Mouse (Mus musculus): ENCODE measurements around the gene Prkg1.

Prkg1 gene

DNA sequence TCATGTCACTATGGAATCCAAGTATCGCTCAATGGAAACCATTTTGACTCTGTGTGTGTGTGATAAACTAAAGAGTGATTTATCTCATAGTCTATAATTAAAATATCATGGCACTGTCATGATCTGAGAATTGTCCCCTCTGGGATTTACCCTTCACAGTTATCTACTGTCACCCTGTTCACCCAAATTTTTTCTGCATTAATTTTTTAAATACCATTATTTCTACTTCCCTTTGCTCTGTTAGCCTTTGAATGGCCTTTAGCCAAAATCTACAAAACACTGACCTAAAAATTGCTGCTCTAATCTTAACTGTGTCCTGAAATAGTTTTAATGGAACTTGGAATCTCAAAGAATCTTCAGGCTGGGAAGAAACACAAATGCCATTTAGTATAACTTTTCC is 143.1 kb downstream of the Prkg1 start:
- DNase-seq (ENCODE audit: low read depth, low spot score): no peak

DNA sequence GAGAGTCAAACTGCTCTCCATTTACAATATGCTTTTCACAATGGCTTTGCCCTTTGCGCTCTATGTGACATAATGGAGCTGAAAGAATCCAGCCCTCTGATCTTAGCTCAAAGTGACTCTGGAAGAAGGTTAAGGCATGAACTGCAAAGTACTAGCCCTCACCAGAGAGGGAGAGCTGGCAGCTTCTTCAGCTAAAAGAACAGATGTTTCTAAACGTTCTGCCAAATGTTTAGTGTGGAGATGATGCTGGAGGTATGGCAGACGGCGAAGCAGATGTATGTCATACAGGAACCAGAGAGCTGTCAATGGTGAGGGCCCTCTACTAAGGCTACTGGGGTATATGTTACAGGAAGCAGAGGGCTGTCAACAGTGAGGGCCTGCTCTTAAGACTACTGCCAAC is 148.0 kb downstream of the Prkg1 start:
- no peak for DNase-seq (ENCODE audit: low read depth, low spot score)

DNA sequence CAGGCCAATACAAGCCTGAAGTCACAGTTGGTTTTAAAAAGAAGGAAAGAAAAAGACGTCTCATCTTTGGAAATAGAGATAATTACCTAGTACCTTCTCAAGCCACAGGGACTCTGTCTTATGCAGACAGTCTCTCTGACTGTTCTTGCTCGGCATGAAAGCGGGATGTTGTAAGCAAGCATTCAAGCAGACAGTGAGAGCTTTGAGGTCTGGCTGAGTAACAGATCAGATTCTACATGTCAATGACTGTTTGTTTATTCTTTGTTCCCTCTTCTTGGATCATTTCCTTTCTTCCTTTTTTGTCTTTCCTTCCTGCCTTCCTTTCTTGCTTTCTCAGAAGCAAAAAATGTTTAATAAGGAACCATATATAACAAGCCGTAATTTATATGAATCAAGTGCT is 148.7 kb downstream of the Prkg1 start:
- DNase-seq (ENCODE audit: low read depth, low spot score): no peak

DNA sequence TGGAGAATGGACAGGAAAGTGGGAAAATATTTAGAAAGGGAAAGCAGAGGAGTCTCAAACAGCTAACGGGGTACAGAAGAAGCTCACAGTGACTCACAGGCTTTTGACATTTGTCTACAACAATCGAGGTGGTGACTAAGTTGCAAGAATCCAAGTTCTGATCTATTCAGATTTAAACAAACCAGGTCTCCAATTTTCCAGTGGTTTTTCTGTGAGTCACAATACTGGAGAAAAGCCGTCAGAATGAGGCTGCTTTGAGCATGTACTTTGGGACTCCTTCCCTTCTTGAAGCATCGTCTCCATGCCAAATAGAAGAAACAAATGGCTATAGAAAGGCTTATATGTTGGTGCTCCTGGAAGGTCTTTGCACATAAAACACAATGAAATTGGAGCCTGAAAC is 151.7 kb downstream of the Prkg1 start:
- DNase-seq (ENCODE audit: low read depth, low spot score): no peak

DNA sequence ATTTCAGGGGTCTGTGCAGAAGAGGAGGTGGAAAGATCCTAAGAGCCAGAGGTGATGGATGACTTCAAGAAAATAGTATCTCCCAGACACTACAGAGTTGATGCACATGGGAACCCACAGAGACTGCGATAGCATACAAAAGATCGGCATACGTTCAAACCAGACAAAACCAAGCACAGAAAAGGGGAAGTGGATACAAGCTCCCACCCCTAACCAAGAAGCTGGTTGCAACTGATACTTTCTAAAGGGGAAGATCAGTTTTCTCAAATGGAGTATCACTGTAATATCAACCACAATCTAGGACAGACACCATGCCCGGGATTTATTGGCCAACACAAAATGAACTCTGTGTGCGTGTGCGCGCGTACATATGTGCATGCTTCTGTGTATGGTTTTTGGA is 162.3 kb downstream of the Prkg1 start:
- no peak for DNase-seq (ENCODE audit: low read depth, low spot score)

DNA sequence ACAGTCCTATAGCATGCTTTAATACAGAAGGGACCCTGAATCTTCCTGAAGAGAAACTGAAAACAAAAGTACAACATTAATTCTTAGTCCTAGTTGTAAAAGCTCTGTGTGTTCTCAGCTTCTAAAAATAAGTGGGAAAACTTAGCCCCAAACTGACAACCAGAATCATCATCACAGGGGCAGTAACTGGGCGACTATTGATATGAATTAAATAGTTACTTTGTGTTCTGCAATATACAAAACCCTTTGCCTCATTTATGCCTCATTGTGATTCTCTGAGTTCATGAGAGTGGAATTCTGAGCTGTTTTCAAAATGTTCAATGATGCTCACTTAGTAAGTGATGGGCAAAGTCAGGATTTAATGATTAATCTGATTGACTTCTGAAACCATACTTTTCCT is 170.8 kb downstream of the Prkg1 start:
- DNase-seq (ENCODE audit: low read depth, low spot score): no peak

DNA sequence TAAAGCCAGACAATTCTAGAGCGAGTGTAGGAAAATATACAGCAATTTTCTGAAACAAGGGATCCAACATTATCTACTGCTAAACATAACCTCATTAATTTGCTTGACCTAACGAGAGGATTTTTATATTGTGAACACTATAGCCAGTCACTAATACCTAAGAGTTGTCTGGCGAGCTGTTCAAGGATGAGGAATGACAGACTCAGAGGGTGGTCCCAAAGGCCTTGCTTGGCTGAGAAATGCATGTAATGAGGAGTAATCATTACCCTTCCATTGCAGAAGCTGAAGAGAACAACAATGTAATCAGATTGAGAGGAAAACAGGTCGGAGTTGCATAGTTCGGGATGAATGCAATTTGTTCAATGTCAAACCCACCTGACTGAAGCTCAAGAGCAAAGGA is 174.1 kb downstream of the Prkg1 start:
- DNase-seq (ENCODE audit: low read depth, low spot score): no peak

DNA sequence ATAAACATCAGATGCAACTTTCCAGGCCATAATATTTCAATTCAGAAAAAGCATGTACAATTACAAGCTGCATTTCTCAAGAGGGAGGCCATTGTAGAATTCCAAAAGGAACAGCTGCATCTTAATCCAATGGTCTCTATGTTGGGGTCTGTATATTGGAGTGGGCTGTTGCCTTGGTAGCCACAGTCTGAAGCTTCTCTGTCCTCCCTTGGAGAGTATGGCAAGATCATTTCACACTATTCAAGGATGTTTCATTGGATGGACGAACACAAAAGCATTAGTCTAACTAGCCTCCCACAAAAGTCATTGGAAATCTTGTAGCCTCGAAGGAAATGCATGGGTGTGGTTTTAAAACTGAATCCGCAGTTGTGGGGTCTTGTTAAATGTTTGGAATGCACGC is 187.7 kb downstream of the Prkg1 start:
- no peak for DNase-seq (ENCODE audit: low read depth, low spot score)

DNA sequence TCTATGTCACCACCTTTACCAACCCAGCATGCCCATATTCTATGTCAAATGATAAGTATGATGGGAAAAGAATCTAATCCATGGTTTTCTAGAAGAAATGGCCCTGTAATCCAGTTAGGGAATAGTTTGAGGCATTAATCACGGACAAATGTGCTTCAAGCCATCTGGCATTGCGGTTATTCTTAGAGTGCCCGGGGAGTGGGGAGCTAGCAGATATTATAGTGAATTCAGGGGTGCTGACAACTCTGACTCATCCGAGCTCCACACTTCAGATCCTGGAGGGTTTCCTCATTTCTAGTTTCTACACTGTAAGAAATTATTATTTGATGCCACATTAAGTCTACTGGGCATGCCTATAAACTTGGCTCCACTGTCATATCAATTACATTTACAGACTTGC is 200.5 kb downstream of the Prkg1 start:
- DNase-seq (ENCODE audit: low read depth, low spot score): no peak

DNA sequence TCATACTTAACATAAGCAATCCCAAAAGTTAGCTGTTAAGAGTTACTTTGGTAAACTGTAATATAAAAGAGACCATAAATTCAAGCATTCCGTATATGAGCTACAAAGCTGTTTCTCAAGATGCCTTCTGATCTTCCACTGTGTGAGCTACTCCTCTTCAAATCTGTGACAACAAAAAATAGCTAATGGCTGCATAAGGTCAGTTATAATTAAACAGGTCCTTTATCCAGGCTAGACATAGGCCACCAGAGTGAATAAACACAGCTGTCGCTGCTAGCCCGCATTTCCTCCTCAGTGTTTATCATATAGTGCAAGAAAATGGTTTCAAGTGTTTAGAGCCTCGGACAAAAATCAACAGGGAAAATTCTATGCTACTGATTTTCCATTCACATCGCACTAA is 218.8 kb downstream of the Prkg1 start:
- DNase-seq (ENCODE audit: low read depth, low spot score): no peak

DNA sequence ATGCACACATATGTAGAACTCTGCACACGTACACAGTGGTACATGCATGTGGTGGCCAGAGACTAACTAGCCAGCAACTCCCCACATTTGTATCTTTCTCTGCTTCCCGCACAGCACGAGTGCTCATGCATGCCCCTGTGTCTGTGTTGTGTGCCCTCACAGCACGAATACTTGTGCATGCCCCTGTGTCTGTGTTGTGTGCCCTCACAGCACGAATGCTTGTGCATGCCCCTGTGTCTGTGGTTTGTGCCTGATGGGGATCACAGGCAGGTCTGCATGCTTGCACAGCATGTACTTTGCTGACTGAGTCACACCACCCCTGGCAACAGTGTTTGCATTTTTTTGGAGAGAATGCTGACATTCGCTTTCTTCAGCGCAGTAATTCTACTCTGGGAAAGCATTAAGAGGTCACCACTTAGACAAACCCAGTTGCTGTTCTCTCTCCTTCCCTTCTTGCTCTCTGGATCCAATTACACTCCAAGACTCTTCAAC is 233.5 kb downstream of the Prkg1 start:
- DNase-seq (ENCODE audit: low read depth, low spot score): no peak

DNA sequence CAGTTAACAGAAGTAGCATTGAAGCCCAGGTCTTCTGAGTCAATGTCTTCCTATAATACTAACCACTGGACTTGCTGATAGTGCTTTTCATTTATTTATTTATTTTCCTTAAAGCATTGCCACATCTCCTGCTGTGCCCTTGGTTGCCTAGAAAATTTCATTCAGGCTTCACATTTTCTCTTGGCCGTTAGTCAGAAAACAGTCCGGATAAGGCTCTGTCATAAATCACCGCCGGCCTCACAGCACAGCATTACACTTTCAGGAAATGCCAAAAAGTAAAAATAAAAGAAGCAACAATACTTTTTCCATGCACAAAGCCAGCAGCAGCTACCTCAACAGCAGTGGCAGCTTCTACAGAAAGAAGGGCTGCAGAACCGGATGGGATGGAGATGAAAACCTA is 234.2 kb downstream of the Prkg1 start:
- no peak for DNase-seq (ENCODE audit: low read depth, low spot score)

DNA sequence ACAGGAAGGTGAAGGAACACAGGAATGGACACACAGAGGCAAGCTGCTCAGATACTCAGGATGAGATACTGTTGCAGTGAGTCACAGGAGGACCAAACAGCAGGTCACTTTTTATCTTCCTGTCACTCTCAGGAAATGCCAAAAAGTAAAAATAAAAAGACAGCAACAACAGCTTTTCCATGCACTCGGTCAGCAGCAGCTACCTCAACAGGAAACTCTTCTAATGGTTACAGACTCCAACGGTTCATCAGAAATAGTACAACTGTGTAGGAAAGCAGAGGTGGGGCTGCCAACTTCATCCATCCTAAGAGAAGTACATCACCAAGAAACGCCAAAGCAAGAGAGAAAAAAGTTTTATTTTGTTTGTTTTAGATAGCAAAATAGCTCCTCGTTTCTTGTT is 234.9 kb downstream of the Prkg1 start:
- no peak for DNase-seq (ENCODE audit: low read depth, low spot score)

DNA sequence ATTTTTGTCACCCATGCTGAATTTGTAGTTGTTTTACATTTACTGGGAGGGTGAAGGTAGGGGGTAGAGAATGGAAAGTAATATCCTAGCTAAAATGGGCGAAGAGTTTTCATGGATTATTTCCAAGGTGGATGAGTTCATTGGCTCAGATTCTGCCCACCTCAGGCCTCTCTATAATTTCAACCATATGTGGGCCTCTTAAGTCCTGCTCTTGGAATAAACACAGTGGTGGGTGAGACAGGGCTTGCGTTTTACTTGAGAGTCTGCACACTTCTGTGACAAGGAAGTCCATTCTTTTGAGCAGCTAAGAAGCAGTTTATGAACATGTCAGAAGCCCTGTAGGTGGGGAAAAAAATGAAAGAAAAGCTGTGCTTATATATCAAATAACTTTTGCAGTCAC is 250.3 kb downstream of the Prkg1 start:
- DNase-seq (ENCODE audit: low read depth, low spot score): no peak

DNA sequence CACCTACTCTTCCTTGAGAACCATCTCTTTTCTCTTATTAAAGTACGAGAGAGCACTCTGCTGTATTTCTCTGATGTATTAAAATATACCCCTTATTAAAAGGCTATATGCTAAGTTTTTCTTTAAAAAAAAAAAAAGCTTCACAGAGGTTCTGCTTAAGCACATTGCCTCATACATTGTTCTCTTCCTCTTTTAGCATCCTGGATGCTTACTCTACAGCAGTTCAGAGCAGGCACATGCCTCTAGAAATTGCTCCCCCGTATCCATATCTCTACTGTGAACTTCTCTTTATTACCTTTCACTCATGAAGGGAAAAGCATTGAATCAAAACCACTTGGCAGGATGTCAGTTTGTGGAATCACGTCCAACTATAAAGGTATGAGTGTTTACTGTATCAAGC is 257.0 kb downstream of the Prkg1 start:
- no peak for DNase-seq (ENCODE audit: low read depth, low spot score)

DNA sequence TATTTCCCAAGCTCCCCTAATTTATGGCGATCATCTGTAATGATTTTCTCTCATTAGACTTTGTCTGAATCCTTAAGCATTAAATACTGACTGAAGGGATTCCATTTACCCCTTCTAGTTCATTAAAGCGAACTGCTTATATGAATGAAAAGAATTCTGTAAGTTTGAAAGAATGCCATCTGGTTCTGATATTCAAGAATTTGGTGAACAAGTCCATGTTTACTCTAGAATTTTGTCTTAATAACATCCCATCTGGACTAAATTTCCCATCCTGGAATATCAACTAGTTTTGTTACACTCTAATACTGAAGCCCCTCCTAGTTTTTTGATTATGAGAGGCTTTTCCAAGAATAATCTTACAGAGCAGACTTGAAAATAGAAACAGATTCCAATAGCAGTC is 258.5 kb downstream of the Prkg1 start:
- no peak for DNase-seq (ENCODE audit: low read depth, low spot score)

DNA sequence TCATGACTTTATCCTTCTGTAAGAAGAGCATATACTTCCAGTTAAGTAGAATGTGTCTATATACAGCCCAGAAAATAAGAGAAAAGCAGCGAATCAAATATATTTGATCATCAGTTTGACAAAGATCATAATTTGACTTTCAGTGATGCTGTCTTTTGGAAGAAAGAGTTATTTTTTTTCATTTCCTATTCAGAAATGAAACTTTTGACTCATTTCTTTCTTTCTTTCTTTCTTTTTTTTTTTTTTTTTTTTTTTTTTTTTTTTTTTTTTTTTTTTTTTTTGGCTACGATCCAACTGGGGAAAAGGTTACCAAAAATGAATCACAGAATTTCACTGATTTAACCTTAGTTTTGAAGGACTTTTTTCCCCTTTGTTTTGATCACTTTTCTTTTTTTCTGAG is 259.8 kb downstream of the Prkg1 start:
- no peak for DNase-seq (ENCODE audit: low read depth, low spot score)

DNA sequence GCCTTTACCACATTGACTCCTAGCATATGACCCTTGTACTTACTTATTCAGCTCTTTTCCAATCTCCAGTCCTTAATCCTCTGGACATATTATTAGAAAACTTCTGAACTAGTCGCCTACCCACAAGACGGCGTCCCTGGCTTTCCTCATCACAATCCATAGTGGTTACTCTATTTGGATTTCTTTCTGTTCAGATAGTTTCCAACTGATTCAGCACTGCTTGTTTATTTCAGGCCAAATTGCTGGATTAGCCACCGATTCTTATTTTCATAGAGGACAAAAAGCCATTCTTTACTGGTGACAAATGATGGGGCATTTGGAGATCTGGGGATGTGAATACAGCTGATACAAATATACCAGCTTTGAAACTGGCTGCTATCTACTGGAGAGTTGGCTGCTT is 267.4 kb downstream of the Prkg1 start:
- no peak for DNase-seq (ENCODE audit: low read depth, low spot score)

DNA sequence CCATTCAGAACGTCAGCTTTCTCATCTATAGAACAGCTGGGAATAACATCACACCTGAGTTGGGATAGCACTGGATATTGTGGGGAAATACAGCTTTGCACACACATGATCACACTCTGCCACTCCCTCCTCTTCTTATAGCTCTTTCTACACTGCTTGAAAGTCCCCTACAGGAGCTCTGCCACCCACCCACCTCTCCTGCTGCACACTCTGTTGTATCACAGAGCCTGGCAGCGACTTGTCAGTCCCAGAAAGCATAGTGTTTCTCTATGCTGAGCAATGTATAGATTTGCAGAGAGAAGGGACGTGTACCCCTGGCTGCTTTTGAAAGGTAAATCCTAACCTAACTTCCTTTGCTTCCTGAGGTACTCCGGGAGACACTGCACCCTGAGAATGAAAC is 275.2 kb downstream of the Prkg1 start:
- DNase-seq (ENCODE audit: low read depth, low spot score): no peak

DNA sequence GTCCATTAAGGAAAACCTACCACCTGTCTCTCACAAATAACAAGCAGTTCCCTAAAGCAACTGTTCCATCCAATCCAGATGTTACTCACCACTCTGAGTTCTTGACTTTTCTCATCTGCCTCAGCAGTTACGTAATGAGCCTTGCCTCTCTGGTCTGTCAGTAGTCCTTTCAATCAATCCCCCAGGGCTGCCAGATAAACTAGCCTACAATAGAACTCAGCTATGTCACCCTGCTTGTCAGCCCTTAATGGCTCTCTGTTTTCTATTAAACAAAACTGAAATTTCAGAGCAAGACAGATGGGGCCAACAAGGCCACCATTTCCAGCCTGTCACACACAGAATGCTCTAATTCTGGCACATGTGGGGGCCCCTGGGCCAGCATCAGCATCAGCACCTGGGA is 293.1 kb downstream of the Prkg1 start:
- DNase-seq (ENCODE audit: low read depth, low spot score): no peak

DNA sequence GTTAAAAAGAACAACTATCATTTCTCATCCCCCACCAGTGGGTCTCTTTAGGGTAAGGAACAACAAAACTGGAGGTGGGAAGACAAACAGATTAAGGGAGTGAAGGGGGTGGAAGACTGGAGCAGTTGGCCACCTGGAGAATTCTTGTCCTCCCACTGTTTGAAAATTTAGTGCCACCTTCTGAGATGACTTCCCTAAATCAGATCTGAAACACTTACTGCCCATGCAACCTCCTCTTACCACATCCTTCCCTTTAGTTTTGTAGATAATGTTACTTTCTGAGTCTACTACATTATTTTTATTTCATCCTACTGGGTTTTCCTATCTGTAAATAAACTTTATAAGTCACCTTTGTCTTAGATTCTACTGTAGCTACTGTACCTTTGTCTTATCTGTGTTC is 304.6 kb downstream of the Prkg1 start:
- DNase-seq (ENCODE audit: low read depth, low spot score): no peak

DNA sequence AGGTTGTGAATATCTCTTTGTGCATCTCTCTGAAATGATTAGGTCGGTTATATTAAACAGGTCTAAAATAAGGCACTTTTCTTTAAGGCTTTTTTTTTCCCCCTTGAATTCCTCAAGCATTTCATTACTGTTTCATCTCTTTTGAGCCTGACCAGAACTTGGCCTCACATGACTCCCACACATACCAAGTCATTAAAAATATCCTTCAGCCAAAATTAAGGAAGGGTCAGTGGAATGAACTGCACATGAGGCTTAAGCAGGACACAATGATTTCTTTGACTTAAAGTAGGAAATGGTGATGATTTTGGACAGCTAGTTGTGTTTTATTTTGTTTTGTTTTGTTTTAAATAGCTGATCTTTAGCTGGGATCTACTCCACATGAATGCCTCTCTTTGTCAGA is 320.7 kb downstream of the Prkg1 start:
- DNase-seq (ENCODE audit: low read depth, low spot score): no peak

DNA sequence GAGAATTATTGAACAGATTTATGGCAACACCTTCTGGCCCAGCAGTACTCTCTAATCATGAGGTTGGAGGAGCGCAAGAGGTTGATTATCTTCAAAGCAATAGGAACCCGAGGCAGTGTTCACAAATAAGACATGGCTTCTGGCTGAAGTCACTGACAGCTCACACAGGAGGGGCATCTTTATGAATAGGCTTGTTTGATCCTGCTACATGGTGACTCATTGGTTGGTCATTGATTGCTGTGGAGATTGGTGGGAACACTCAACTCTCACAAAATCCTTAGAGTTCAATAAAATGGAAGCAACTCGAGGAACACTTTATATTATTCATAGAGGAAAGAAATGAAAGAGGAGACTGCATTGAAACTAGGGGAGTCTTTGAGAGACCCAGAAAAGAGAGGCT is 322.5 kb downstream of the Prkg1 start:
- DNase-seq (ENCODE audit: low read depth, low spot score): no peak

DNA sequence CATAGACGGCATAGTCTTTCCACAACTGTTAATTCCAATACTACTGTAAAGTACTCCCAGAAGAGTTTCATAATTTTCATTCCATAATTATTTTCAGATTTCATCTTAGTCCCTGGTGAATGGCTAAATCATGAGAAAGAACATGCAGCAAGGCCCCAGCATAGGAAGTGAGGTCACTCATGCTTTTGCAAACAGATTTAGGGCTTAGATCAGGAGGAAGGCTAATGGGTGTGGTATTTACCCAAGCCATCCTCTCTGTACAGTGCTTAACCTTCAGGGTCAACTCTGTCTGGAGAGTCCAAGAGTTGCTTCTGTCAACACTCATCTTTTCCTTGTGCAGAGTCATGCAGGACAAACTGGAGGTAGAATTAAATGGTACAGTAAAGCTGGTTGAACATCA is 331.4 kb downstream of the Prkg1 start:
- DNase-seq (ENCODE audit: low read depth, low spot score): no peak

DNA sequence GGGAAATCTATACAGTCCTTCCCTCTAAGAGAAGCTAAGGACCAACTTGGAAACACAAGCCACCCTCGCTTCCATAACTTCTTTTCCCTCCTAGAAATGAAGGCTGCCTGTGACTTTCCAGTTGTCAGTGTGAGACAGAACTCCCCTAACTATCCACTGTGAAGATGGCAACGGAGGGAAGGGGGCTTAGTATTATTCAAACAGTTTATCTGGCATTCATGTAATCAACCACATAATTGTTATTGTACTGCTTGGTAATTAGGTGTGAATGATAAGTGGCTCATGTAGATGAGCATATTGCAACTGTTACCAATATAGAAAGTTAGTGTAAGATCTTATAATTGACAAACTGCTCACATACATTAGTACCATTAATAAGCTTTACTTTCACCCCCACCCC is 333.4 kb downstream of the Prkg1 start:
- DNase-seq (ENCODE audit: low read depth, low spot score): no peak
